Mouse (Mus musculus): Measurements from ENCODE around the gene Mpzl2.

Gene Mpzl2

GRCm38 (mm10) chr9:45039499-45039898, at the start of gene Mpzl2:
Gene Mpzl2 (plus strand): TSS chr9:45039799.
- DNase-seq (ENCODE audit: low read depth, low spot score) = no peak

GRCm38 (mm10) chr9:44991821-44992220, 47.8 kb upstream of the Mpzl2 start:
- DNase-seq (ENCODE audit: low read depth, low spot score) = no peak

GRCm38 (mm10) chr9:44992271-44992670, 47.3 kb upstream of the Mpzl2 start:
- DNase-seq (ENCODE audit: low read depth, low spot score) = no peak

- DNase-seq (ENCODE audit: low read depth, low spot score) = no peak
Observed at GRCm38 (mm10) chr9:44993268-44993667, 46.3 kb upstream of the Mpzl2 start.

GRCm38 (mm10) chr9:44994962-44995361, 44.6 kb upstream of the Mpzl2 start:
- DNase-seq (ENCODE audit: low read depth, low spot score) = no peak

- DNase-seq (ENCODE audit: low read depth, low spot score) = no peak
Observed at GRCm38 (mm10) chr9:44996590-44996989, 43.0 kb upstream of the Mpzl2 start.

GRCm38 (mm10) chr9:44998138-44998537, 41.5 kb upstream of the Mpzl2 start:
- no peak for DNase-seq (ENCODE audit: low read depth, low spot score)

- DNase-seq (ENCODE audit: low read depth, low spot score) = no peak
Observed at GRCm38 (mm10) chr9:44999171-44999570, 40.4 kb upstream of the Mpzl2 start.

GRCm38 (mm10) chr9:44999776-45000175, 39.8 kb upstream of the Mpzl2 start:
- DNase-seq (ENCODE audit: low read depth, low spot score) = no peak

- DNase-seq (ENCODE audit: low read depth, low spot score) = no peak
Observed at GRCm38 (mm10) chr9:45000249-45000648, 39.4 kb upstream of the Mpzl2 start.

GRCm38 (mm10) chr9:45007404-45007803, 32.2 kb upstream of the Mpzl2 start:
- no peak for DNase-seq (ENCODE audit: low read depth, low spot score)

- no peak for DNase-seq (ENCODE audit: low read depth, low spot score)
Observed at GRCm38 (mm10) chr9:45008342-45008741, 31.3 kb upstream of the Mpzl2 start.

- no peak for DNase-seq (ENCODE audit: low read depth, low spot score)
Observed at GRCm38 (mm10) chr9:45009180-45010078, 30.2 kb upstream of the Mpzl2 start, which contains the start of gene Cd3e. Gene Cd3e (minus strand): TSS chr9:45009627.

- no peak for DNase-seq (ENCODE audit: low read depth, low spot score)
Observed at GRCm38 (mm10) chr9:45010461-45010860, 29.1 kb upstream of the Mpzl2 start.

GRCm38 (mm10) chr9:45011291-45011690, 28.3 kb upstream of the Mpzl2 start:
- no peak for DNase-seq (ENCODE audit: low read depth, low spot score)

- DNase-seq (ENCODE audit: low read depth, low spot score) = no peak
Observed at GRCm38 (mm10) chr9:45014879-45015278, 24.7 kb upstream of the Mpzl2 start.

GRCm38 (mm10) chr9:45015841-45016240, 23.8 kb upstream of the Mpzl2 start:
- DNase-seq (ENCODE audit: low read depth, low spot score) = no peak

- no peak for DNase-seq (ENCODE audit: low read depth, low spot score)
Observed at GRCm38 (mm10) chr9:45018031-45018430, 21.6 kb upstream of the Mpzl2 start.

GRCm38 (mm10) chr9:45022800-45023199, 16.8 kb upstream of the Mpzl2 start:
- peak; percentile 32 for DNase-seq (ENCODE audit: low read depth, low spot score)

- DNase-seq (ENCODE audit: low read depth, low spot score) = no peak
Observed at GRCm38 (mm10) chr9:45023638-45024037, 16.0 kb upstream of the Mpzl2 start.

GRCm38 (mm10) chr9:45024187-45024586, 15.4 kb upstream of the Mpzl2 start:
- no peak for DNase-seq (ENCODE audit: low read depth, low spot score)

GRCm38 (mm10) chr9:45027376-45027775, 12.2 kb upstream of the Mpzl2 start:
- DNase-seq (ENCODE audit: low read depth, low spot score) = no peak

GRCm38 (mm10) chr9:45030341-45030740, 9.3 kb upstream of the Mpzl2 start:
- no peak for DNase-seq (ENCODE audit: low read depth, low spot score)

Data from c-Kit-negative CD71-positive TER-119-positive erythroid progenitor cells, embryonic 14.5 days (primary cell).